Mouse (Mus musculus) lung, embryonic 16.5 days (tissue): Measurements from ENCODE around the gene Tmem265. TPM values are rescaled to one million over a fixed set of nuclear protein-coding genes. Genes with fewer than 3 reads are reported as not detected.

Experiments
- ATAC-seq: fragments of 200-750 bp; cut with Nextera tagmentation; 2 replicates; pipeline ENCODE4 v1.8.0; 2017; ENCODE audit warnings: low read depth, mild to moderate bottlenecking, moderate library complexity
- H3K27ac ChIP-seq: fragments of 300-500 bp; sonication (generic); 2 replicates; pipeline ENCODE4 v1.5.1; 2014; ENCODE audit warnings: mild to moderate bottlenecking, control low read depth, low read length
- H3K27me3 ChIP-seq: fragments of 300-500 bp; sonication (generic); 2 replicates; pipeline ENCODE4 v1.6.1; 2014; ENCODE audit warnings: low read depth, low read length, mixed read lengths; ENCODE audit not compliant: control insufficient read depth, insufficient read depth
- H3K36me3 ChIP-seq: fragments of 300-500 bp; sonication (generic); 2 replicates; pipeline ENCODE4 v1.6.1; 2014; ENCODE audit warnings: low read length; ENCODE audit not compliant: control insufficient read depth, insufficient read depth
- H3K4me1 ChIP-seq: fragments of 300-500 bp; sonication (generic); replicated peaks from 2 replicates; pipeline ENCODE4 v1.6.1; 2014; ENCODE audit warnings: low read length, mixed read lengths; ENCODE audit not compliant: control insufficient read depth, insufficient read depth
- H3K4me2 ChIP-seq: fragments of 300-500 bp; sonication (generic); 2 replicates; pipeline ENCODE4 v1.6.1; 2014; ENCODE audit warnings: low read depth, low read length, control low read depth
- H3K4me3 ChIP-seq: fragments of 300-500 bp; sonication (generic); 2 replicates; pipeline ENCODE4 v1.5.1; 2014; ENCODE audit warnings: mild to moderate bottlenecking, low read length, control low read depth
- H3K9ac ChIP-seq: fragments of 300-500 bp; sonication (generic); 2 replicates; pipeline ENCODE4 v1.6.1; 2014; ENCODE audit warnings: low read length, control low read depth
- H3K9me3 ChIP-seq: fragments of 300-500 bp; sonication (generic); 2 replicates; pipeline ENCODE4 v1.6.1; 2016; ENCODE audit warnings: low read length; ENCODE audit not compliant: control insufficient read depth
- WGBS: fragments of 180-500 bp; shearing (Covaris S2); extraction: QIAGEN DNeasy Blood & Tissue Kit; methylation state at CpG from one replicate; pipeline ENCODE4 v1.1.7; 2014; 5-methylcytosine and 5-hydroxymethylcytosine counted together
- polyA plus RNA-seq: library from polyadenylated mRNA; unstranded; fragments of >200 nt; fragmentation: Nextera tagmentation; extraction: Ambion mirVana; gene quantifications from 2 replicates; pipeline ENCODE4 v1.2.1, GENCODE M21; 2015

Tmem265 gene
- polyA plus RNA-seq, 1 experiment from 2014 or later = 8.7 TPM

DNA sequence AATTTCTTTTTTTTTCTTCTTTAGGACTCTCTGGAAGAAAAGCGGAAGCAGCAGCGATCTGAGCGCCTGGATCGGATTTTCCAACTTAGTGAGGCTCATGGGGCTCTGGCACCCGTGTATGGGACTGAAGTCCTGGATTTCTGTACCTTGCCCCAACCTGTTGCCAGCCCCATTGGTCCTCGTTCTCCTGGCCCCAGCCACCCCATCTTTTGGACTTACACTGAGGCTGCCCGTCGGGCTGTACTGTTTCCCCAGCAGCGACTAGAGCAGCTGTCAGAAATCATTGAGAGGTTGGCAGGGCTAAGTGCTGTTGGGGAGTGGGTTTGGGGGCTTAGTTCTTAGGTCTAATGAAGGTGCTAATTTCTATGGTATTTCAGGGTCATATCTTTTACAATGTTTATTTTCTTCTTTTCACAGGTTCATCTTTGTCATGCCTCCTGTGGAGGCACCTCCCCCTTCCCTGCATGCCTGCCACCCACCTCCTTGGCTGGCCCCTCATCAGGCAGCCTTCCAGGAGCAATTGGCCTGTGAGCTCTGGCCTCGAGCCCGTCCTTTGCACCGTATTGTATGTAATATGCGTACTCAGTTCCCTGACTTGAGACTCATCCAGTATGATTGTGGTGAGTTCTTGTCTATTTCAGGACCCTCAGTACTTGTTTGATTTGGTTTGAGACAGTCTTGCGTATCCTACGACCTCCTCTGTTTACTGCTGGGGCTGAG lies 11.9 kb upstream of the Tmem265 start:
- WGBS = 85% methylated on average over 15 of the region's 15 CpGs
- H3K27me3 ChIP-seq = no peaks in the 10 kb centered on the region
- H3K4me3 ChIP-seq = no peak overlapping the region
- no peaks in the 10 kb centered on the region for H3K4me1 ChIP-seq
- ATAC-seq = no peak
- H3K9me3 ChIP-seq = no peaks in the 10 kb centered on the region
- H3K36me3 ChIP-seq = peaks cover 50% of the 10 kb centered on the region
- H3K4me2 ChIP-seq = no peak overlapping the region
- H3K27ac ChIP-seq = no peak overlapping the region
- H3K9ac ChIP-seq = no peak overlapping the region

DNA sequence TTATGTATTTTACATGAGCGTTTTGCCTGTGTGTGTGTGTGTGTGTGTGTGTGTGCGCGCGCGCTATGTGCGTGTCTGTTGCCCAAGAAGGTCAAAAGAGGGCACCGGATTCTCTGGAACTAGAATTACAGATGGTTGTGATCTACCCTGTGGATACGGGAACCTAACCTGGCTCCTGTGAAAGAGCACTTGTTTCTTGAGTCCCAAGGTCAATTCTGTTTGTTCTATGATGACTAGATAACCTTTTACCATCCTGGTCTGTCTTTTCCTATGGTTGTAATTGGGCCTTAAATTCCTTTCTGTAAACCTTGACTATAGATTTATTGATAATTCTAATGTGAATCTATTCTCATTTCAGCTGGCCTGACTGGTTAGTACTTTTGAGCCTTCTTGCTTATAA lies 9.6 kb upstream of the Tmem265 start:
- H3K4me1 ChIP-seq = no peaks in the 10 kb centered on the region
- H3K27ac ChIP-seq = no peak overlapping the region
- H3K9me3 ChIP-seq = no peaks in the 10 kb centered on the region
- no peak for ATAC-seq
- H3K4me3 ChIP-seq = no peak overlapping the region
- H3K4me2 ChIP-seq = no peak overlapping the region
- H3K9ac ChIP-seq = no peak overlapping the region
- H3K27me3 ChIP-seq = no peaks in the 10 kb centered on the region
- H3K36me3 ChIP-seq = peaks cover 56% of the 10 kb centered on the region
- 89% methylated on average over 8 of the region's 8 CpGs for WGBS

DNA sequence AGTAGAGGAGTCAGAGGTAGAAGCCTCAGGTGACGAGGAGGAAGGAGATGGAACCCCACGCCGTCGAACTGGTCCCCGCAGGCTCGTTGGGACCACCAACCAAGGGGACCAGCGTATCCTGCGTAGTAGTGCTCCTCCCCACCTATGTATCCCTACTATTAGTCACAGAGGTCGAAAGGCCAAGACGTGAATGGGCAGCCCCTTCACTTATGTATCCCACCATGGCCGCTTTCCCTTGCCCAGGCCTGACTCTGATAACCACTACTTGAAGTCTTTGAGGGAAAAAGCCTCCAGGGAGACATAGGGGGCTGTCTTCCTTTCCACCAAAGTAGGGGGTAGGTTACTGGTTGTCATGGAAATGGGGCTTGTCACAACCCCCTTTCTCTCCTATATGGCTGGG lies 610 bp upstream of the Tmem265 start:
- 93% methylated on average over 11 of the region's 11 CpGs for WGBS
- ATAC-seq = 0 out of 2 replicates have a peak, but pooled peaks have one; percentile 11

DNA sequence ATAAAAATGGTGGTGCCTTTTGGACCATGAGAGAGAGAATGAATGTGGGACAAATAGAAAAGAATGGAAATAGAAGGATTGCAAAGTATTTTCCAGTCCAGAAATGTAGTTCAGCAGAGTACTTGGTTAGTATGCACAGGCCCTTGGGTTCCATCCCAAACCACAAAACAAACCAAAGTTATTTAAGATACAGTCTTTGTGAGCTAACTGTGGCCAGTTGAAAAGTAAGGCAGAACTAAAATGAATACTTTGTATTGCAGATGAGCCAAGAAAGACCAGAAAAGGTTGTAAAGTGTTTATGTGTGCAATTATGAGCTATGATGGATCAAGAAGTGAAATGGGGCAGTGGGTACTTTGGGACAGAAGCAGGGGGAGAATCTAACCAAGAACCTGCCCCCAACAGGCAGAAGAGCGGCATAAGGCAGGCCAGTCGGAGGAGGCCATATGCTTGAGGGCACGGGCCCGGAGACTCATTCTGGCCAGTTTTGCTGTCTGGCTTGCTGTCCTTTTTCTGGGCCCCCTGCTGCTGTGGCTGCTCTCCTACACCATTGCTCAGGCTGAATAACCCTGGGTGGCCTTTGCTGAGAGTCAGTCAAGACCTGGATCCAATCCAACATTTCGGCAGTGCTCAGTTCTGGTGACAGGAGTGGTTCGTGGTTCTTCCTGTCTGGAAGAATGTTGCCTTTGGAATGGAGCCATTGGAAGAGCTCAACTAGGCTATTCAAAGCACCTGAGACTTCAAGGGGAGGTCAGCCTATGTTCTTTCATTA lies 3.4 kb downstream of the Tmem265 start:
- H3K9me3 ChIP-seq = no peaks in the 10 kb centered on the region
- H3K27me3 ChIP-seq = no peaks in the 10 kb centered on the region
- ATAC-seq = peak; percentile 62
- peak overlapping the region; percentile 22; the same call in 1 of the 2 replicates for H3K27ac ChIP-seq
- peaks cover 4% of the 10 kb centered on the region; the same call in 1 of the 2 replicates for H3K4me1 ChIP-seq
- no peak overlapping the region for H3K4me2 ChIP-seq
- peaks cover 27% of the 10 kb centered on the region for H3K36me3 ChIP-seq
- no peak overlapping the region for H3K4me3 ChIP-seq
- WGBS = 54% methylated on average over 6 of the region's 6 CpGs
- no peak overlapping the region for H3K9ac ChIP-seq

More for the DNA sequence above, 610 bp upstream of the Tmem265 start:
- H3K27ac ChIP-seq = no peak overlapping the region
- H3K4me3 ChIP-seq = no peak overlapping the region
- no peaks in the 10 kb centered on the region for H3K27me3 ChIP-seq
- no peak overlapping the region for H3K9ac ChIP-seq
- peaks cover 44% of the 10 kb centered on the region for H3K36me3 ChIP-seq
- H3K9me3 ChIP-seq = no peaks in the 10 kb centered on the region
- H3K4me1 ChIP-seq = peaks cover 4% of the 10 kb centered on the region; the same call in 1 of the 2 replicates
- no peak overlapping the region for H3K4me2 ChIP-seq

DNA sequence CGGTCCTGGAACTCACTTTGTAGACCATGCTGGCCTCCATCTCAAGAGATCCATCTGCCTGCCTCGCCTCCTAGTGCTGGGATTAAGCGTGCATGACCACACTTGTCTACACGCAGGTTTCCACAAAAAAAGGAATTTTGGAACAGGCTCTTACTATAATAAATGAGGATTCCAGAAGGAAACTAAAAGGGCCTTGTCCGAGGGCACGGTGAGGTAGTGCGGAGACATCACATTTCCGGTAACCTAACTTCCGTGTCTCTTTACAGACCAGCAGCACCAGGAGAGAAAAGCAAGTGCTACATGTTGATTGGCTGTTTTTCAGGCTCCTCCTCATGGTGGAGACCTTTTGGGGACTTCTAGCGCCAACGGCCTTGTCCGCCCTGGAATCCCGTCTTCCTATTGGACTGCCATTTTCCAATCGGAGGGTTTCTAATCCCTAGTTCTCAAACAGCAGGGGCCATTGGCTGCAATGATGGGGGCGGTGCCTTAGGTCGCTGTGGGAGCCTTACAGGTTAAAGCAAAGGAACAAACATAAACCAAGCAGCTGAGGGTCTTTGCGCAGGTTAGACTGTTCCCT lies 11.8 kb downstream of the Tmem265 start, which contains the start of gene Phkg2:
Phkg2 (plus strand) TSS at position 446 of the 577 bp plus-strand sequence.
- Histone ChIP-seq H3K9me3 (no peaks in the 10 kb centered on the region), H3K4me1 (peaks cover 18% of the 10 kb centered on the region), H3K9ac (peak within 1 kb of the TSS; percentile 89), H3K27me3 (no peaks in the 10 kb centered on the region), H3K4me2 (peak within 1 kb of the TSS; percentile 93), H3K36me3 (peaks cover 8% of the 10 kb centered on the region; the same call in 1 of the 2 replicates), H3K4me3 (peak within 1 kb of the TSS; percentile 85), H3K27ac (peak within 1 kb of the TSS; percentile 80)
- WGBS = 0% methylated on average over 17 of the region's 17 CpGs
- peak; percentile 98 for ATAC-seq

DNA sequence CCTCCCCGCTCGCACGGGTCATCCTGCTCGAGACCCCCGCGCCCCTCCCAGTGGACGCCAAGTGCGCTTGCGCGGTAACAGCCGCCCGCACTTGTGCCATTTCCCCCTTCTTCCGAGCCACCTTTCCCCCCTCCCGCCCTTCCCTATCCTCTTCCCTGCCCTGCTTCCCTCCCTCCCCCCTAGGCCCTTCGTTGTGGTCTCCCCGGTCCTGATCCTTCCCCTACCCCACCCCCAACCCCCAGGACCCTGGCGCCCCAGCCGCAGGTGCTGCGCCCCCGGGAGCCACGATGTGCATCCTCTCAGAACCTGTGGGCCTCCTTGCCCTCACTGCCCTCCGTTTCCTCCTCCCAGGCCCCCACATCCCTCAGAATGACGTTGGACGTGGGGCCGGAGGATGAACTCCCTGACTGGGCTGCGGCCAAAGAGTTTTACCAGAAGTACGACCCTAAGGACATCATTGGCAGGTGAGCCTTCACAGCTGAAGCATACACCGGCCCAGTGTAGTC lies 12.4 kb downstream of the Tmem265 start:
- peaks cover 12% of the 10 kb centered on the region for H3K36me3 ChIP-seq
- H3K4me1 ChIP-seq = peaks cover 18% of the 10 kb centered on the region
- ATAC-seq = peak; percentile 68
- H3K9me3 ChIP-seq = no peaks in the 10 kb centered on the region
- peak overlapping the region; percentile 93 for H3K4me2 ChIP-seq
- H3K4me3 ChIP-seq = peak overlapping the region; percentile 85
- H3K9ac ChIP-seq = peak overlapping the region; percentile 89
- 1% methylated on average over 17 of the region's 28 CpGs for WGBS
- H3K27me3 ChIP-seq = no peaks in the 10 kb centered on the region
- peak overlapping the region; percentile 63 for H3K27ac ChIP-seq

DNA sequence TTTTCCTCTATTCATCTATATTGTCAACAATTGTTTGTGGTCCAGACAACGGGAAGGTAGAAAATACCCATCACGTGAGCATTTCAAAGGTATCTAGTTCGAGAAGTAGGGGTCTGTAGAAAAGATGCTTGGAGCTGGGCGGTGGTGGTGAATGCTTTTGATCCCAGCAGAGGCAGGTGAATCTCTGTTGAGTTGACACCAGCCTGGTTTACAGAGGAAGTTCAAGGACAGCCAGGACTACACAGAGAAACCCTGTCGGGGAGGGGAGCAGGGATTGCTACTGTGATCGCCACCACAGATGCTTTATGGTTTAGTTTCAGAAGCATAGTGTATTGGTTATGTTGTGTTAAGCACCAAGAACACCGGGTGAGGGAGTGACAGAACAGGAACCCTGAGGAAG lies 12.9 kb downstream of the Tmem265 start:
- 16% methylated on average over 7 of the region's 7 CpGs for WGBS
- Histone ChIP-seq H3K27ac (no peak overlapping the region), H3K9me3 (no peaks in the 10 kb centered on the region), H3K9ac (peak overlapping the region; percentile 89), H3K4me1 (peaks cover 18% of the 10 kb centered on the region), H3K4me3 (peak overlapping the region; percentile 85), H3K4me2 (peak overlapping the region; percentile 93), H3K36me3 (peaks cover 14% of the 10 kb centered on the region), H3K27me3 (no peaks in the 10 kb centered on the region)
- no peak for ATAC-seq

DNA sequence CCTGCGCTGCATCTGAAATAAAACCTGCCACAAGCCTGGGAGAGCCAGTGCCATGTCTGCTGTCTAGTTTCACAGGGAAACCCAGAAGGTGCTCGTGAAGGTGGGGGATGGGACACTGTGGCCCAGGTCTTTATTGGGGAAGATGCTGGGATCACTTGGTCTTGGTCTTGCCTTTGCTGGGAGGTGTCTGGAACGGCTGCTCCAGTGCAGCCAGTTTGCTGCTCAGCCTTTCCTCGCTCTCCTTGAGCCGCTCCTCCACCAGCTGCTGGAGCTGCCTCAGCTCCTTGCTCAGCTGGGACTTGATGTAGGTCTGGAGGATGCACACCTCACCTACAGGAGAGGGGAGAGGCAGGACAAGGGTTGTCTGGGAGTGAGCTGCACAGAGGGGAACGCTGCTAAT lies 22.1 kb downstream of the Tmem265 start:
- Histone ChIP-seq H3K4me1 (peaks cover 8% of the 10 kb centered on the region), H3K9ac (no peak overlapping the region), H3K9me3 (no peaks in the 10 kb centered on the region), H3K4me2 (no peak overlapping the region), H3K36me3 (peaks cover 25% of the 10 kb centered on the region), H3K27ac (no peak overlapping the region), H3K4me3 (no peak overlapping the region), H3K27me3 (no peaks in the 10 kb centered on the region)
- no peak for ATAC-seq
- 90% methylated on average over 6 of the region's 6 CpGs for WGBS

DNA sequence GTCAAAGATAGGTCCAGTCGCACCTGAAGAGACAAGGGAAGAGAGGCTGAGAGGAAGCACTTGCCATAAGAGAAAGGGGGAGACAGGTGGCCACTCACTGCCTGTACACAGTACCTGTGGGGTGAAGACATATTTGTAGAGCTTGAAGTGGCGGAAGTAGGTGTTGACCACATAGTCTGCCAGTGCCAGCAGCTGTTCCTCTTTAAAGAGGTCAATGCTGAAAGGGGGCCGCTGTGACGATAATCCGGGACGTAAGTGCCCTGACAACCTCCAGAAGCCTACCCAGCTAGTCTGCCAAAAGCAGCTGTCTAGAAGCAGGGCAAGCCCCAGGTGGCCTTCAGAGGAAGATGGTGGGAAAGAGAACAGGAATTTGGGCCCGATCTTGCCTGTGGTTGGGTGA lies 23.8 kb downstream of the Tmem265 start:
- Histone ChIP-seq H3K4me3 (no peak overlapping the region), H3K27me3 (no peaks in the 10 kb centered on the region), H3K9ac (no peak overlapping the region), H3K27ac (no peak overlapping the region), H3K9me3 (no peaks in the 10 kb centered on the region), H3K4me2 (no peak overlapping the region), H3K4me1 (peaks cover 16% of the 10 kb centered on the region), H3K36me3 (peaks cover 21% of the 10 kb centered on the region)
- no peak for ATAC-seq
- WGBS = 70% methylated on average over 7 of the region's 7 CpGs
